Mouse (Mus musculus) left cerebral cortex, postnatal 14 days (tissue): ENCODE data around the gene Ofd1. TPM values are rescaled to one million over a fixed set of nuclear protein-coding genes. Genes with fewer than 3 reads are reported as not detected.

ENCODE experiments used
- DNase-seq, 2 experiments: peaks; one replicate each; pipeline ENCODE4 v3.0.0; 2021 to 2022; ENCODE audit warnings: low spot score in 2 of 2, mixed read lengths in 1 of 2
- intact Hi-C: fragments of 180-260 bp; cut with DNase I; formaldehyde crosslinking; loops from one replicate; pipeline ENCODE4 v1.15.1; 2025
- total RNA-seq, 2 experiments: library from RNA; stranded (reverse); gene quantifications; 2 replicates each; pipeline ENCODE4 v1.2.3; 2021

Ofd1 gene
- total RNA-seq, 2 experiments from 2014 or later, result 4.1 to 6.0 TPM

DNA sequence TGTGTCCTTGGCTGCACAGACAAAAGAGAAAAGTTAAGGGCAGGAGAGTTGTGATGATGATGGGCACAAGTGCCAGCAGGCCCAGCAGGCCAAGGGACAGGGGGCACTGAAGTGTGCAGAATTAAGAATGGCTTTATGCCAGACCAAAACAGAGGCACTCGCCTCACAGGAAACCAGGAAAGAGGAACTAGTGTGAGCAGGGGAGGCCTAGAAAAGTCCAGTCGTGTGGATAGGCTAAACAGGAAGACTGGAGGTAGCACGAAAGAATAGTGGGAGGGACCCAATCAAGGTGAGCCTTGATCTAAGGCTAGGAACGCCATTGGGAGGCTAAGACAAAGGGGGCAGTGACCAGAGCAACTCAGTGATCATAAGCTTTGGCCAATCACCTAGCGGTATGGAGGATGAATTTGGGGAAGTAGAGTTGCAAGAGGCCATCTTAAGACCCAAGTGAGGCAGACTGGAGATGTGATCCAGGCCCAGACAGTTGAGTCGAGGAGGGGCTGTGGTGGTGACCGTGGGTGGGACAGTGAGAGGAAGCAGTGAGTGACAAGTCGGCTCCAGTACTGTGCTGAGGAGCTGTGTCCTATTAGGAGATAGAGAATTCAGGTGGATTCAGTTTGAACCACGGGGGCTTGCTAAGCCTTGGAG, 63.7 kb downstream of the Ofd1 start:
- no peak for DNase-seq
- intact Hi-C loops, result no loop called here

- DNase-seq, result no peak
- intact Hi-C loops, result no loop called here
Observed at GRCm38 (mm10) chrX:166365458-166366213, 74.9 kb downstream of the Ofd1 start.

DNA sequence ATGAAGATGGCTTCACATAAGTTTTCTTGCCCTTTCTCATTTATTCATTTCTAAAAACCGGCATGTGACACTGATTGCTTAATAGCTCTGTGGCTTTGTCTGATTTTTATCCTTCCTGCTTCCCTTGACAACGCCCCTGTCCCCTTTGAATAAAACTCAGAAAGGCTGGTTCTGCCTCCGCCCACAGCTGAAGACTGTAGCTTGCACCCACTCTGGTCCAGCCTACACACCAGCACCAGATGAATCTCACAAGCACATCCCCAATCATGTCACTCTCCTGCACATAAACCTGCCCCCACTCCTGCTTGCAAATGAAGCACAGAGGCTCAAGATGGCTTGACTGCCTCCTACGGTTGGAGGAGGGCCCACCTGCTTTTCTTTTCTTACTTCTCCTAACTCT, 80.0 kb downstream of the Ofd1 start:
- DNase-seq, result peak; percentile 56 to 62
- intact Hi-C loops, result no loop called here

- DNase-seq, result no peak
- intact Hi-C loops, result no loop called here
Observed at GRCm38 (mm10) chrX:166359927-166360440, 80.5 kb downstream of the Ofd1 start.

DNA sequence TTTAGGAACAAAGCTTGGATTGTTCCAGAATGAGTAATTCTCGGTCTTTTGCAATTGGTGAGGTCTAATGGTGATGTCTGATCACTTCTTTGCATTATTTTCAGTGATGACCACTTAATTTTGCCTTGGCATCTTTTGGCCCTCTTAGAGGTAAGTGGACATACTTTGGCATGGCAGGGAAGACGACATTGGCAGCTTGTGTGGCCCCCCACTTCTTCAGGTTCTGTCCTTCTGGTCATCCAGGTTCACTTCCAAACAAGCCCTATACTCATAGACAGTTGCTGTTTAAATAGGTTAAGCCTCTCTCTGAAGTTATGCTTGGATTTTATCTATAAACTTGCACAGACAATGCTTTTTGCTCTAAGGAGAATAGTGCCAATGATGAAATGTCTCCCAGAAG, 81.5 kb downstream of the Ofd1 start:
- intact Hi-C loops, result no loop called here
- DNase-seq, result no peak

GRCm38 (mm10) chrX:166356276-166356675, 84.2 kb downstream of the Ofd1 start:
- DNase-seq, result no peak
- intact Hi-C loops, result no loop called here

- intact Hi-C loops, result no loop called here
- no peak for DNase-seq
Observed at GRCm38 (mm10) chrX:166354913-166355312, 85.6 kb downstream of the Ofd1 start.

DNA sequence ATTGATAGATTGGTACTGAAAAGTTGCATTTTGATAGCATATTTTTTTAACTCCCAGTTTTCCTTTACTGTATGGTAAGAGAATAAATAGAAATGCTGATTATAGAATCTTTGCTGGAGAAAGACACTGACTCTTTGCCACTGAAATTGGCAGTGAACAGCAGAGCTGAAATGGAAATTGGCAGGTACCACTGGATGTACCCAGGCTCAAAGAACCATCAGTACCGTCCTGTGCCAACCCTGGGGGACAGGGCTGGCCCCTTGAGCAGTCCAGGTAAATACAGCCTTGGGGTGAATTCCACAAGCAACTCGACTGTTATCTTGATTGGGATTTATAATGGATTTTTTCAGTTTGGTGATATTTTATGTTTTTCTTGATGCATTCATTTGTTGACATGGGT, 87.1 kb downstream of the Ofd1 start:
- intact Hi-C loops, result no loop called here
- DNase-seq, result no peak

DNA sequence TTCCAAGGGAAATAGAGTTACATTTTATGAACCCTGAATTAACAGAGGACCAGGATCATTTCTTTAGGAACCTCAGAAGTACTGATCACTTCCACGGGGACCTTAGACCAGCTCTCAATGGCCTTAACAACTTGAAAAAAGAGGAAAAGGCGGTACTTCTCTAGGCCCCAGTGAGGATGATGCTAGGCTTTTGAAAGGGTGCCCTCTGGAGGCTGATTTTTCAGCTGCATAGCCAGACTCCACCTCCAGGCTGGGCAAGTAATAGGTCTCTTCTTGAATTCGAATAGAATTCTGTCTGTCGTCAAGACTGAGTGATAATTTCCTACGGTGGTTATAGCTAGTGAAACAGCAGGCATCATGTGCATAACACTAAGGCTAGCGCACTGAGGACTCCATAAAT, 88.7 kb downstream of the Ofd1 start:
- DNase-seq, result peak; percentile 70 to 76
- intact Hi-C loops, result no loop called here

- intact Hi-C loops, result loop anchor here (5.0 kb wide), 2 partner anchors 111 to 176 kb away; partner anchors contain the start of genes Gemin8 and Gpm6b
- no peak for DNase-seq
Observed at GRCm38 (mm10) chrX:166348634-166349033, 91.9 kb downstream of the Ofd1 start.

DNA sequence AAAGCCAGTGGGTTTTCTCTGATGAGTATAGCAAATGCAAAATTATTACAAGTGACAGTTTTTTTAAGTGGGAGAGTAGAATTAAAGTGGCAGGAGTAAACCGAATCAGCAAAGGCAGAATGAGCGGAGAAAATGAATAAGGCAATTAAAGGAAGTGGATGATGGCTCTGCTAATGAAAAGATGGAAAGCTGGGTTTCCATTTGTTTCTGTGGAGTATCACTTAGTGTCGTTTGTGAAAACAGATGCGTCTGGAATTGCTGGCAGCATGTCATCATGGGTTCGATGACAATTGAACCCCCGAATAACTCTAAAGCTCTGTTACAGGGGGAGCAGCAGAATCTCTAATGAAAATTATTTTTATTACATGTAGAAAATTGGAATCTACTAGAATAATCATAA, 92.4 kb downstream of the Ofd1 start:
- intact Hi-C loops, result loop anchor here (5.0 kb wide), 2 partner anchors 111 to 176 kb away; partner anchors contain the start of genes Gemin8 and Gpm6b

DNA sequence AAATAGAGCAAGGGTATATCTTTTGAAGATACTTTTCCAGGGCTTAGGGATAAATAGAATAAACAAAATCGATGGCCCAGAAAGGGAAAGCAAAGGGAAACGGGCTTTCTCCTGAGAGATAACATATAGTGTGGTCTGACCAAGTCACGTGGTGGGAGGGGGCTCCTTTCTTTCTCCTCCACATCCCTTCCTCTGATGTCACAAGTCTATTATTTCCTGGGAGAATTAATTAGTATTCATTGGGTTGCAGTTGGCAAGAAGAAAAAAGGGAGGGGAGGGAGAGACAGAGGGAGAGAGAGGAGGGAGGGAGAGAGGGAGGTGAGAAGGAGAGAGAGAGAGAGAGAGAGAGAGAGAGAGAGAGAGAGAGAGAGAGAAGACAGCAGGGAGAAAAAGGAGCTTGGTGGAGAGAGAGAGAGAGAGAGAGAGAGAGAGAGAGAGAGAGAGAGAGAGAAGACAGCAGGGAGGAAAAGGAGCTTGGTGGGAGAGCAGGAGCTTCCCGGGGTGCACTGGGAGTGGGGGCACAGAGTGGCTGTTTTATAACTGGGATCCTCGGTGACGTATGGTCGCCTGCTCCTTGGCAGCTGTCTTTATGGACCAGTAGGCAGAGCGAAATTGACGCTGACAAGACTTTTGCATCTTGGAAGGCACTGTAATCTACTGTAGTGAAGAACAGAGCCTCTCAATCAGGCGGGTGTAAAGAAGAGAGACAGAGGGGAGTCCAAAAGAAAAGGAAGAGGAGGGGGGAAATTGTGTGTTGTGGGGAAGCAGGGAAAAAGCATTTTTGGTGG, 96.1 kb downstream of the Ofd1 start:
- intact Hi-C loops, result loop anchor here (5.0 kb wide), 2 partner anchors 107 to 172 kb away; partner anchors contain the start of genes Gemin8 and Gpm6b
- peak; percentile 75 to 83 for DNase-seq

More for the DNA sequence above, 92.4 kb downstream of the Ofd1 start:
- DNase-seq, result no peak

GRCm38 (mm10) chrX:166341795-166342194, 98.7 kb downstream of the Ofd1 start:
- DNase-seq, result no peak
- intact Hi-C loops, result no loop called here

Other genes with a start within 250 kb of the Ofd1 start
- 100 to 1,000 TPM; 816 to 904 TPM for gene Gpm6b, start 201.8 kb downstream of the Ofd1 start, total RNA-seq
- 10 to 100 TPM; 46.3 to 54.1 TPM for gene Trappc2, start 130 bp downstream of the Ofd1 start, total RNA-seq
- gene Rab9, start 39.2 kb upstream of the Ofd1 start, total RNA-seq, result 10 to 100 TPM; 35.3 to 36.2 TPM
- 1 to 10 TPM; 1.6 to 2.5 TPM for gene Tceanc, start 77.9 kb upstream of the Ofd1 start, total RNA-seq
- 1 to 10 TPM; 2.7 to 3.5 TPM for gene Egfl6, start 145.0 kb upstream of the Ofd1 start, total RNA-seq